Mouse (Mus musculus) natural killer cell, adult 2 months (primary cell): Measurements from ENCODE around the gene Gm21866.
"Not testable (repeated sequence)": the region's sequence is repeated elsewhere in the genome, so short reads cannot be mapped to it uniquely, and the experiment has no call there.

Experiments used
- DNase-seq, 2 experiments: peaks; one replicate each; pipeline ENCODE4 v3.0.0; 2022; ENCODE audit warnings: low spot score in 2 of 2

Gene Gm21866

DNA sequence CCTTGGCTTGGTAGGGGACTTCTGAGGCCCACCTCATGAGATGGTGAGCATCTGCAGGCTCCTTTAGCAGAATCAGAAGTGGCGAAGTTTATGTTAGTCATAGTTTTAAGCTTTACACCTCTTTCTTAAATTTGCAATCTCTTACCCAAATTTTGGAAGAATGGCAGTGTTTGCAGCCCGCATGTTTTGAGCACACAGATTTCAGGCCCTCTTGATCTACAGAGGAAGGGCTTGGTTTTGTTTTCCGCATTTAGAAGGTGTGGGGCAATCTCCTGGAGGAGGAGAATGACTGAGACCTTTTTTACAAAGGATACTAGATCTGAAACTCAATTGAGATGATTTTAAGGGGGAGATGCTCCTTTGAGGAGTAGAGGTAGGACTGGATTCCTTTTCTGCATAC lies at the start of gene Gm21866:
Gene Gm21866 (minus strand): TSS at position 101 of the 400 bp plus-strand sequence.
- not testable (repeated sequence) for DNase-seq

DNA sequence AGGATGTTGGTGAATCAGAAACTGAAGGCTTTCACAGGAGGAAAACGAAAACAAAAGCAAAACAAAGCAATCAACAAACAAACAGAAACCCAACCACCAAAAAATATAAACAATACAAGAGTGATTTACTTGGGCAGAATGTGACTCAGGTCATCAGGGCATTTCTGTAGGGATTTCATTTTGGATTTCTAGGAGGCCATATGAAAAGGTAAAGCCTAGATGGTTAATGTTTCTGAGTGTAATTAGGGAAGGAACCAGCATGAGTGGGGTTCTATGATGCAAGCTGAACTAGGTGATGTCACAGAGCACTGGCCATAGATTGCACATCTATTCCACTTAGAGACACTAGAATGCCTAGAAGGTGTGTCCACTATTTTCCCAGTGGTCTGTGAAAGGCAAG lies 28.3 kb upstream of the Gm21866 start, which contains the start of gene Gm20773:
Gene Gm20773 (plus strand): TSS at position 301 of the 400 bp plus-strand sequence.
- not testable (repeated sequence) for DNase-seq
